Mouse (Mus musculus): ENCODE measurements at regions not wholly inside any gene's neighbourhood (a gene's known extent, or its start where the extent isn't known, plus 50 kb on each side); places are given as distances from the start of the nearest gene placed in this dataset.

DNA sequence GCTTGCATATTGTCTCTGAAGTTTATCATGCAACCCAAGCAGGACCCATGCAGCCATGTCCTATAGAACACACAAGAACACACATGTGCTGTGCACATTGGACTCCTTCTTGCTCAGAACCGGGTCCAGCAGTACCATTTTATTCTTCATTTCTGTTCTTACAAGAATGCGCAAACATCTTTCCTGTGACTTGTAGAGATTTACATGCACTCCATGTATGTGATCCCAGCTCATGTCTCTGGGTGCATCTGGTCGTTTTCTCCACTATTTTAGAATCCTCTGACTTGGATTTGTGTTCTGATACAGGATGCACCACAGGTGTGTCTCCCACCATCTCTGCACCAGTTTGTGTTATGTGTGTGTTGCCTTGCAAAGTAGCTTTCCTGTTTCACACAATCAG, 408.4 kb downstream of the Fam19a5 start:
- Histone ChIP-seq H3K4me1 (no peaks in the 10 kb centered on the region), H3K4me3 (no peak overlapping the region), H3K9me3 (replicated peaks) (no peaks in the 10 kb centered on the region), H3K27me3 (ENCODE audit: low read depth, poor library complexity, severe bottlenecking) (no peaks in the 10 kb centered on the region), H3K36me3 (no peaks in the 10 kb centered on the region), H3K27ac (no peak overlapping the region)
- 81% methylated on average over 3 of the region's 3 CpGs for WGBS
- DNase-seq (ENCODE audit: low spot score): no peak

DNA sequence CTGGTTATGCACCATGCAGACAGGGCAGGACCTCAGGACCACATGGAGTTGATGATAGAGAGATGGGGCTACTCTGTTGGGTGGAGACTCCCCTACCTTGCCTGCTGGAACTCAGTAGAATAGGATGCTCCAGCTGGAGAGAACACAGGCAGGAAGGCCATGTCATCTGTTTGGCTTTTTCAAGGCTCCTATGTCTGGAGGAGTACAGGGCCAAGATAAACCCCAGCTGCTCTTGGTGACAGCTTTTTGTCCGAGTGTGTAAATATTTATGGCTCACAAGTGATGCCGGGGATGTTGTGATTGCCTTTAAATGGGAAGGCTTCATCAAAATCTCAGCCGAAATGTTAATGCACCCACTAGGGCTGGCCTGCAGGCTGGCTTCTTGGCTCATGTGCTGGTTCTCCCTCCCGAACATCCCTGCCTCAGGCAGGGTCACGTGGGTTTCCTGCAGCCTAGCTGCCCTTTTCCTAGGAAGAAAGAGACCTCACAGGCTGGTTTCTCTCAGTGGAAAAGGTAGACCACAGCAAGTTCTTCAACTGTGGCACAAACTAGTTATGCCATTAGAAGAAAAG, 411.7 kb downstream of the Fam19a5 start:
- DNase-seq (ENCODE audit: low spot score): no peak
- no peak overlapping the region for H3K4me3 ChIP-seq
- H3K4me1 ChIP-seq: no peaks in the 10 kb centered on the region
- no peak overlapping the region for H3K27ac ChIP-seq
- H3K9me3 ChIP-seq (replicated peaks): no peaks in the 10 kb centered on the region
- H3K27me3 ChIP-seq (ENCODE audit: low read depth, poor library complexity, severe bottlenecking): no peaks in the 10 kb centered on the region
- no peaks in the 10 kb centered on the region for H3K36me3 ChIP-seq
- 76% methylated on average over 5 of the region's 5 CpGs for WGBS

DNA sequence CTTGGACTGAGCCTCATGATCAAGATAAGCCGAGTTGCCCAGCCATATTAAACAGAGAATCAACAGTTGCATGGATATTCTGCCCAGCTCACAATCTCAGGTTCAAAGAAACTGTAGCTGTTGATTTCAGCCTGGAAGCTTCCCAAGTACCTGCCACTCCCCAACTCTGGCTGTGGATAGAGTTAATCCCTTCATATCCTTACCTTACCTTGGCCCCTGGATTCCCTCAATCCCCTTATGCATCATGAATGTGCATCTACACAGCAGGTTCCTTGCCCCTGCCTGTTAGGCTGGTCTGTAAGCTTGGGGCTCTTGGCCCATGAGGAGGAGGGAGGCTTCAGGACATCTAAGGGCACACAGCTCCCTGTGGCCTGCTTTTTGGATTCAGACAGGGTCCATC, 414.8 kb downstream of the Fam19a5 start:
- Histone ChIP-seq H3K27ac (no peak overlapping the region), H3K9me3 (replicated peaks) (no peaks in the 10 kb centered on the region), H3K27me3 (ENCODE audit: low read depth, poor library complexity, severe bottlenecking) (no peaks in the 10 kb centered on the region), H3K4me3 (no peak overlapping the region), H3K36me3 (no peaks in the 10 kb centered on the region), H3K4me1 (no peaks in the 10 kb centered on the region)
- no peak for DNase-seq (ENCODE audit: low spot score)
- 61% methylated on average over 1 of the region's 1 CpGs for WGBS

DNA sequence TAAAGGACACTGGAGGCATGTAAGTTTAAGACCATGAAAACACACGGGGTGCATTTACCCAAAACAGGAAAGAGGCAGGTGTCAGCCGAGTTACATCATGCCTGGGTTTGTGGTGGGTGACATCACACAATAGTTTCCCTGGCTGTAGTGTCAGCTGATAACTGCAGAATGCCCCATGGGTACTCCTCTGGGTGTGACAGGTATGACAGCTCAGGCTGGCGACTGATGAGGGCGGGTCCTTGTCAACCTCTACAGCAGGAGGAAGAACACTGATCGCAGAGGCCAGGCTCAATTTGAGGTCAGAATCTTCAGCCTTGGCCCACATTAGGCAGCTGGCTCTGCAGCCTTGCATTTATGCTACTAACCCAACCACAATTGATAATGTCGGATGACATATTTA, 428.5 kb downstream of the Fam19a5 start:
- H3K9me3 ChIP-seq (replicated peaks): no peaks in the 10 kb centered on the region
- DNase-seq (ENCODE audit: low spot score): no peak
- 90% methylated on average over 6 of the region's 6 CpGs for WGBS
- no peaks in the 10 kb centered on the region for H3K36me3 ChIP-seq
- H3K27ac ChIP-seq: no peak overlapping the region
- H3K4me3 ChIP-seq: no peak overlapping the region
- H3K4me1 ChIP-seq: peaks cover 7% of the 10 kb centered on the region; the same call in 1 of the 2 replicates
- H3K27me3 ChIP-seq (ENCODE audit: low read depth, poor library complexity, severe bottlenecking): no peaks in the 10 kb centered on the region

DNA sequence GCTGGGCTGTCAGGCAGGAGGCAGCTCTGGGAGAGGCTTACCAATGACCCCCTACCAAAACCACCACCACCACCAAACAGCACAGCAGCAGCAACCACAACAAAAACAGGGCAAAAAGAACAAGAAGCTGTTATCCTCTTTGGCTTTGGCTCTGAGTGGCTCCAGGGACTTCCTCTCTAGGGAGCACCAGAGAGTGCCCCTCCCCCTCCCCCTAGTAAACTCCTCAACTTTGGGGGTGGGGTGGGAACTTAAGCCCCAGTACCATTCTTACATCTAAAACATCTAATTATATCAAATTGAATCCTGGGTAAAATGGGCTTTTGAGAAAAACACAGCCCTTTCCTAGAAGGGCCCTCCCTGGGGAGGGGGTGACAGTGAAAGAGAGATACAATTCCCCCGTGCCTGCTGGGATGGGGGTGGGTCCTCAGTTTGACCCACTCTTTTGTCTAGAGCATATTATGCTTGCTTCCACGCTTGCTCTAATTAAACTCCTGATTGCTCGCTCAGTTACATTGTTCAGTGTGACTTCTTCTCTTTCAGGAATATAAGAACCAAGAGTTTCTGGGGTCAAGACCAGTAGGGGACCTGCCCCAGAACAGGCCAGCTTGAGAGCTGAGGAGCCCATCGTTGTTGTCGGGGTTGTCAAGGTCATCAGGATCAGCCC, 443.4 kb downstream of the Fam19a5 start:
- no peak overlapping the region for H3K4me3 ChIP-seq
- DNase-seq (ENCODE audit: low spot score): no peak
- WGBS: 42% methylated on average over 5 of the region's 5 CpGs
- peaks cover 19% of the 10 kb centered on the region for H3K4me1 ChIP-seq
- no peaks in the 10 kb centered on the region for H3K36me3 ChIP-seq
- 0 out of 2 replicates have a peak overlapping the region, but pooled peaks have one; percentile 42 for H3K27ac ChIP-seq
- no peaks in the 10 kb centered on the region for H3K9me3 ChIP-seq (replicated peaks)
- no peaks in the 10 kb centered on the region for H3K27me3 ChIP-seq (ENCODE audit: low read depth, poor library complexity, severe bottlenecking)

DNA sequence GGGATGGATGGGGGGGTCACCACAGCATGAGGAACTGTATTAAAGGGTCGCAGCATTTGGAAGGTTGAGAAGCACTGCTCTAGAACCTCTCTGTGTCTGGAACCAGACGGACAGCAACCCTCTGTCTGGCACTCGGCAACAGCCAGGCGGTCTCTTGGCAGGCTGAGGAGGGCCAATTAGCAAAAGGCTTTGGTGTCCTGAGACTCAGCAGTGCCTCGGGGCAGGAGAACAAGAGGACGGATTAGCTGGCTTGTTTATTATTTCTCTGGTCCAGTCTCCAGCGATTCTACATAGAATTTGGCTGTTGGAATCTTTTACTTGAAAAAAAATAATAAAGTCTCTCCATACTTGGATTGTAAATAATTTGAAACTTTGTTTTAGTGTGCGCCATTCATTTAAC, 450.4 kb downstream of the Fam19a5 start:
- Histone ChIP-seq H3K36me3 (no peaks in the 10 kb centered on the region), H3K4me3 (no peak overlapping the region), H3K4me1 (no peaks in the 10 kb centered on the region), H3K27me3 (ENCODE audit: low read depth, poor library complexity, severe bottlenecking) (no peaks in the 10 kb centered on the region), H3K9me3 (replicated peaks) (no peaks in the 10 kb centered on the region), H3K27ac (no peak overlapping the region)
- no peak for DNase-seq (ENCODE audit: low spot score)
- WGBS: 64% methylated on average over 8 of the region's 8 CpGs

DNA sequence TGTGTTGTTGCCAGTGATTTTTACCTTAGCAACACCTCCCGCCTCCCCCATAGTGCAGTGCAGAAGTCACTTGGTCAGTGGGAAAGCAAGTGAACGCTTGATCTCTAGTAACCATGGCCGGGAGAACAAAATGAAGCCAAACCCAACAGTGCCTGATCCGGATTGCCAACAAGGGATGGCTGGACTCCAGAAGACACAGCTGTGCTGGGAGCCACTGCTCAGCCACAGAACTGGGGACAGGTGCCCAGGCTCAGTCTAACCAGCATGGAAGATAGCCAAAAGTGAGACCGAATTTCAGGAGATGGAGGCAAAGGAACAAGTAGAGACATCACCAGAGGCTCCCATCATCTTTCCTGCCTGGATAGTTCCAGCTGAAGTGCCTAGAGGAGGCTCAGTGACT, 473.0 kb downstream of the Fam19a5 start:
- Histone ChIP-seq H3K4me3 (no peak overlapping the region), H3K9me3 (replicated peaks) (no peaks in the 10 kb centered on the region), H3K27ac (no peak overlapping the region), H3K27me3 (ENCODE audit: low read depth, poor library complexity, severe bottlenecking) (no peaks in the 10 kb centered on the region), H3K36me3 (no peaks in the 10 kb centered on the region), H3K4me1 (no peaks in the 10 kb centered on the region)
- WGBS: 92% methylated on average over 5 of the region's 5 CpGs
- no peak for DNase-seq (ENCODE audit: low spot score)

DNA sequence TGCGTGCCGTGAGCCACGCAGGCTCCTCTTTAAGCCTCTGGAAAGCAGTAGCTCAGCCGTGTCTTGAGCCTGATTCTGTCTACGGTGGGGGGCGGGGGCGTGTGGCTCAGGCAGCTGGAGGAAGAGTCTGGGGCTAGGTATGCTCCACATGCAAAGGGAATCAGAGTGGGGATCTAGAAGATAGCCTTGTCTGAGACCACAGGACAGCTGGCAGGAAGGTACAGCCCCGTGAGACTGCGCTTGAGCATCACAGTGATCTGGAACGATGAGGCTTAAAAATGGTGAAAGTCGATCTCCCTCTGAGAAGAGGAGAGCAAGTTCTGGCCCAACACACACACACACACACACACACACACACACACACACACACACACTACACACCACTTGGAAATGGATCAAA, 488.7 kb downstream of the Fam19a5 start:
- no peak overlapping the region for H3K4me3 ChIP-seq
- H3K9me3 ChIP-seq (replicated peaks): no peaks in the 10 kb centered on the region
- no peaks in the 10 kb centered on the region for H3K36me3 ChIP-seq
- H3K27ac ChIP-seq: no peak overlapping the region
- 0 out of 2 replicates have a peak, but pooled peaks cover 4% of the 10 kb centered on the region for H3K27me3 ChIP-seq (ENCODE audit: low read depth, poor library complexity, severe bottlenecking)
- DNase-seq (ENCODE audit: low spot score): no peak
- 92% methylated on average over 11 of the region's 11 CpGs for WGBS
- H3K4me1 ChIP-seq: 0 out of 2 replicates have a peak, but pooled peaks cover 2% of the 10 kb centered on the region

DNA sequence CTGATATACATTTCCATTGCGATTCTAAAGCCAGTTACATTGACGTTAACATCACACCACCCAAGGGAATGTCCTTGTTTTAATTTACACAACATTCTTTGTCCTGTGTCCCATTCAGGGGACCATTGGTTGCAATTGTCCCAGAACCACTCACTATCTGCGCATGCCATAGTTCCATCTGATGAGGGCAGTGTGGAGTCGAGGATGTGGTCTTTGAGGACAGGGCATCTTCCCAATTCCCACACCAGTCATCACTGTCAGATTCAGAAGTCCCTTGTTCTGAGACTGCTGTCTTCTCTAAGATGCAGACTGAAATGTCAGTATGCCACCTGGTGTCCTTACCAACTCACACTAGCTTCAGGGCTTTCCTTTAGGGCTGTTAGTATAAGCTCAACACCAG, 489.6 kb downstream of the Fam19a5 start:
- Histone ChIP-seq H3K9me3 (replicated peaks) (no peaks in the 10 kb centered on the region), H3K27ac (no peak overlapping the region), H3K4me3 (no peak overlapping the region), H3K27me3 (ENCODE audit: low read depth, poor library complexity, severe bottlenecking) (0 out of 2 replicates have a peak, but pooled peaks cover 4% of the 10 kb centered on the region), H3K36me3 (no peaks in the 10 kb centered on the region), H3K4me1 (0 out of 2 replicates have a peak, but pooled peaks cover 2% of the 10 kb centered on the region)
- WGBS: 81% methylated on average over 4 of the region's 4 CpGs
- no peak for DNase-seq (ENCODE audit: low spot score)

DNA sequence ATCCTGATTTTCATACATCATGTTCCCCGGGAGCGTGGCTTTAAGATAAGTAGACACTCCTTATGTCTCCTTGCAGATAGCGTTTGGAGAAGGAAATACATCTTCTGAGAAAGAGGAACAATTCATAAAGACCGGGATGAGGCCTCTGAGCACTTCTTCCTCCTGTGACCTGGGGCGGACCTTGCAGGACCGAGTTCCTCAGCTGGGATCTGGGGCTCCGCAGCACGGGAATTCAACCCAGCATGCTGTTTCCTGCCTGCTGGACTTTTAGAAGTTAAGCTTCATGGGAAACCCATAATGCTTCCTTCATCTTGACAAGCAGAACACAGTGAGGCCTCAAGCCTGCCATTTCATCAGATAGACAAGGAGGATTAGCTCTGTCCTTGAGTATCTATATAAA, 491.4 kb downstream of the Fam19a5 start:
- 83% methylated on average over 8 of the region's 8 CpGs for WGBS
- 0 out of 2 replicates have a peak, but pooled peaks cover 4% of the 10 kb centered on the region for H3K27me3 ChIP-seq (ENCODE audit: low read depth, poor library complexity, severe bottlenecking)
- H3K4me3 ChIP-seq: no peak overlapping the region
- no peak overlapping the region for H3K27ac ChIP-seq
- H3K36me3 ChIP-seq: no peaks in the 10 kb centered on the region
- DNase-seq (ENCODE audit: low spot score): no peak
- no peaks in the 10 kb centered on the region for H3K9me3 ChIP-seq (replicated peaks)
- H3K4me1 ChIP-seq: 0 out of 2 replicates have a peak, but pooled peaks cover 2% of the 10 kb centered on the region

DNA sequence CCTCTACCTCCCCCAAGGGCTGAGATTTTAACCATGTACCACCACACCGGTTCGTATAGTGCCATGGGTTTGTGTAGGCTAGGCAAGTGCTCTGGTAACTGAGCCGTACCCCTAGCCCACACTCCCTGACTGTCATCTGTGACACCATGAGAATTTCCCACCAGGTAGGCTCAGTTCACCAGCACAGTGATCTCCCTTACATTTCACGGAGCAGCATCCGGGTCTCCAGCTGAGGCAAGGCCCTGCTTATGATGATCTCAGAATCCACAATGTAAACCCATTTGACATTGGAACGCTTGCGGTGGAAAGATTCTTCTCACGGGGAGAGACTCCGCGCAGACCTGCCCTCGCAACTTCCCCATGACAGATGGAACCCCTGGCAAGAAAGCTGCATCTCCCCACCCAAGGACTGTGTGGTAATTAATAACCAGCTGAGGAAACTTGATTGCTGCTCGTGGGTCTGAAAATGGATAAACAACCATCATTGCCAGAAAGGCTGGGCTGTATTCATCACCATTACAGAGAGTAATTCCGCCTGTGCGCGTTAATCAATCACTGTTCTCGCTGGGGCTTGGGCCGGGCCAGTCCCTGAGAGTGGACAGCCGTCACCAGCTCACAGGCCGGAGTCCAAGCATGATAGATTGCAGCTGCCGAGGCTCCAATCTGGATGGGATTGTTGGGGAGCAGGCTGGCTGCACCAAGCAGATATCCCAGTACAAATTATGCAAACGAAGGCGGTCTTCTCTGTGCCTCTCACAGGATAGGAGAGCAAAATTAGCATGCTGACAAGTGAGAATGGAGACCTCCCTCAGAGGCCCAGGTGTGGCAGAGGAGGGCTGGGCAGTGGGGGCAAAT, 492.3 kb downstream of the Fam19a5 start:
- no peaks in the 10 kb centered on the region for H3K36me3 ChIP-seq
- DNase-seq (ENCODE audit: low spot score): peak; percentile 32
- H3K27me3 ChIP-seq (ENCODE audit: low read depth, poor library complexity, severe bottlenecking): 0 out of 2 replicates have a peak, but pooled peaks cover 4% of the 10 kb centered on the region
- no peak overlapping the region for H3K27ac ChIP-seq
- H3K4me1 ChIP-seq: 0 out of 2 replicates have a peak, but pooled peaks cover 2% of the 10 kb centered on the region
- 63% methylated on average over 22 of the region's 22 CpGs for WGBS
- H3K9me3 ChIP-seq (replicated peaks): no peaks in the 10 kb centered on the region
- no peak overlapping the region for H3K4me3 ChIP-seq

DNA sequence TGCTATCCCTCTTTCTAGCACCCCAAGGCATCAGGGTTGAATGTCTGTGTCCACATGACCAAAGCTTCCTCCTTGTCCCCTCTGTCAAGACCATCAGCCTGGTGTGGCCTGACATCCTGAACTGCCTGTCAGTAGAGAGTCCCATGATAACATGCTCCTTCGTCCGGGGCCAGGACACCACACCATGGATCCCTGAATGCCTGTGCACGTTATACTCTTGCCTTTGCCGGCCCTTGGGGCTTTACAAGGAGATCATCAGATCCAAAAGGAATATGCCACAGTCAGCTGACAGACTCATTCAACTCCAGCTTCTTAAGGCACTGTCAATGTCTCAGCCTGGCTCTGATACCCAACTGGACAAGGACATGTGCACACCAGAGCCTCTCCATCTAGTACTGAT, 493.5 kb downstream of the Fam19a5 start:
- H3K4me1 ChIP-seq: 0 out of 2 replicates have a peak, but pooled peaks cover 2% of the 10 kb centered on the region
- no peak for DNase-seq (ENCODE audit: low spot score)
- no peak overlapping the region for H3K27ac ChIP-seq
- 0 out of 2 replicates have a peak, but pooled peaks cover 4% of the 10 kb centered on the region for H3K27me3 ChIP-seq (ENCODE audit: low read depth, poor library complexity, severe bottlenecking)
- 94% methylated on average over 4 of the region's 4 CpGs for WGBS
- no peaks in the 10 kb centered on the region for H3K9me3 ChIP-seq (replicated peaks)
- no peak overlapping the region for H3K4me3 ChIP-seq
- no peaks in the 10 kb centered on the region for H3K36me3 ChIP-seq

DNA sequence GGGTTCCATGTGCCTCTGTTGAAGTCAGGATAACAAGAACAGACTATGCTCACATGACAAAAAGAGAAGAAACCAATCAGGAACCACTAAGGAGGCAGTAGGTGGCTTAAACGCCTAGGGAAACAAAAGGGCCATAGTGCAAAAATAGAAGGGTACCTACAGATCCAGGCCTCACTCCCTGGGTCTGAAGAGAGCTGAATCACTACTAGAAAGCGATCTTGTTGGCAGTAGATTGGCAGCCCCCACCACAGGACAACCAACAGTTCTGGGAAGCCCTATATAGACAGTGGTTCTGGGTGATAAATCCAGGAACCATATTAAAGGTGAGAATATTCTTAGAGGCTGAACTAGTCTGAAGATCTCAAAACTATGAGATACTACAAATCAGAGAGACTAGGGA, 498.7 kb downstream of the Fam19a5 start:
- H3K4me1 ChIP-seq: no peaks in the 10 kb centered on the region
- 85% methylated on average over 2 of the region's 2 CpGs for WGBS
- H3K27me3 ChIP-seq (ENCODE audit: low read depth, poor library complexity, severe bottlenecking): no peaks in the 10 kb centered on the region
- H3K36me3 ChIP-seq: no peaks in the 10 kb centered on the region
- no peak overlapping the region for H3K4me3 ChIP-seq
- no peaks in the 10 kb centered on the region for H3K9me3 ChIP-seq (replicated peaks)
- no peak for DNase-seq (ENCODE audit: low spot score)
- H3K27ac ChIP-seq: no peak overlapping the region

Data from limb, embryonic 10.5 days (tissue).